Mouse (Mus musculus) layer of hippocampus, postnatal 10 days (tissue): ENCODE results near the gene Efnb2. TPM values are rescaled to one million over a fixed set of nuclear protein-coding genes. Genes with fewer than 3 reads are reported as not detected.

Source experiments
- DNase-seq, 2 experiments: peaks; one replicate each; pipeline ENCODE4 v3.0.0; 2021; ENCODE audit warnings: low spot score in 2 of 2
- total RNA-seq, 2 experiments: library from RNA; stranded (reverse); gene quantifications; 2 replicates each; pipeline ENCODE4 v1.2.3; 2021

The Efnb2 gene
- total RNA-seq, 2 experiments from 2014 or later: 40.8 to 48.9 TPM

DNA sequence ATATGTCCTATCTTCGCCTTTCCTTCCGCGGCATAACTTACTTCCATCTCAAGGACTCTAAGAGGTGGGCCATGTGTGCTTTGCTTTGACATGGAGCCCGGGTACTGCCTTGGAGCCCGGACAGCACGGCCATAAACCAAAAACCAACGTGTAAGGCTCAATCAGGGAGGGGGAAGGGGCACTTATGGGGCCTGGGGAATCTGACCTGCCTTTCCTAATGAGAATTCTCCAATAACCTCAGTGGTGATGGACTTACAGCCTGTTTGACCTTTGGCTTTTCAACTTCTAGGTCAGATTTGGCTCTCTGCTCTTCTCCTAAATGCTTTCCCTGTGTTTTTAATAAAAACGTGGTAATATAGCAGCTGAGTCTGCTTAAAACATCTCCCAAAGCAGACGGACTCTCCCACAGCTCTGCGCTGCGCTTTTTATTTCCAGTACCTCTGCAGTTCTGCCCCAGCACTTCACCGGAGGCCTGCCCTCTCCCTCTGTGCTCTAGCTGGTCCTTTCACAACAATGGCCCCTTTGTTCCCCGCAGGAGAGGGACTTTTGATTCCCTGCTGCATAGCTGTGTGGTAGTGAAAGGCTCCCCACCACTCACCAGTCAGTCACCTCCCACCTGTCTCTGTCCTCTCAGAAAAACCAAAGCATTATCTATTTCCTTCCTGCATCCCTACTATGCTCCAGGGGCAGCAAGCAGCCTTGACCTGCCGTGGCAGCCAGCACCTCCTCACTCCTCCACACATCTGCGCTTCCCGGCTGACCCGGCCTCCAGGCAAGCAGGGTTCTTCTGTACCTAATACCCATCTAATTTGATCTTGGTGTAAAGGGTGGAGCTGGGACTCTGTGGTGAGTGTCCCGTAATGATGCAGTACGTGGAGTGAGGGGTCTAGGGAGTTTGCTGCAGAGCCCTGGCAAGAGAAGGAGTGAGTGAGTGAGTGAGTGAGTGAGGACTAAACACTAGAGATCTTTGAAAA, 41.5 kb downstream of the Efnb2 start:
- no peak for DNase-seq

DNA sequence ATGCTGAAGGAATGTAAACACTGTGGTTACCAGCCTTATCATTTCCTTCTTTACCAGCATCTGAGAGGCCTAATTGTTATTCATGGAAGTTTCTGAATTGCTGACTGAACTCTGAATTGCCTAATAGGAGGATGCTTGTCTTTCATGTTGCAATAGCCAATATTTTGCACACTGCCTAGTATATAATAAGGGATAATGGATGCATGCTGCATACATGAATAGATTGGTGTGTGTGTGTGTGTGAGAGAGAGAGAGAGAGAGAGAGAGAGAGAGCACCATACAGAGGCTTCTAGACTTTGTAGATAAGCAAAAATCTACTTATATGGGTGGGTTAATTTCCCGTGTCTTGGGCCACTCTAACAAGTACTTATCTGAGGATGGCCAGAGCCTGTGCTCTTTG, 47.2 kb downstream of the Efnb2 start:
- no peak for DNase-seq

DNA sequence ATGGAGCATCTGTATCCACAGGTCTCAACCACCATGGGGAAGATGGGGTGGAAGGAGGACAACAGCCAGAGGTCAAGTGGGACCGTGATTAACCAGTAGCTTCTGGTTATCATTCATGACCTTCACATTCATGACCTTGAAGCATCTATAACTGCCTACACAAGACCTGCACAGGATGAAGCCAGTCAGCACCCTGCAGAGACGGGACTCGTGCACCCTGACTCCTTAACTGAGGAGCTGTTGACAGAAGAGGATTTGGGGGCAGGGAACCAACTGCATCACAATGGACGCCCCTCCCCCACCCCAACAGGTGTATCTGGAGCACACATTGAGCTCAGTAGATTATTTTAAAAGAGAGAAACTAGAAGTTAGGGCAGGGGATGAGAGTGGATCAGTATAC, 49.1 kb downstream of the Efnb2 start:
- no peak for DNase-seq

DNA sequence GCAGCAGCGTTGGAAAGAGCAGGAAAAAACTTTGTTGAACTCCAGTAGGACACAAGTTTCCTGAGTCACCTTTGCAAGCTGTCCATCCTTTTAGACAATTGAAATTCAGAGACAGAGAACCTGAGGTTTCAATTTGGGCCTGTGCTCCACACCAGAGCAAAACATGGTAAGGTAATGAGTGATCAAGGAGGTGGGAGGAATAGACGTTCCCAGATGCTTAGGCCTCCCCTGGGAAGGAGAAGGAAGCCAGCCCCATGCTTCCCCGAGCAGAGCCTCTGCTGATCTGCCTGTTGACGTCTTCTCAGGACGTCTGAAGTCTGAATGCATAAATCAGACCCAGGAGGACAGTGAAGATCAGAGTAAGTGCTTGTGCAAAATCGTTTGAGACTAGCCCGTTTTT, 51.3 kb downstream of the Efnb2 start:
- DNase-seq: no peak

DNA sequence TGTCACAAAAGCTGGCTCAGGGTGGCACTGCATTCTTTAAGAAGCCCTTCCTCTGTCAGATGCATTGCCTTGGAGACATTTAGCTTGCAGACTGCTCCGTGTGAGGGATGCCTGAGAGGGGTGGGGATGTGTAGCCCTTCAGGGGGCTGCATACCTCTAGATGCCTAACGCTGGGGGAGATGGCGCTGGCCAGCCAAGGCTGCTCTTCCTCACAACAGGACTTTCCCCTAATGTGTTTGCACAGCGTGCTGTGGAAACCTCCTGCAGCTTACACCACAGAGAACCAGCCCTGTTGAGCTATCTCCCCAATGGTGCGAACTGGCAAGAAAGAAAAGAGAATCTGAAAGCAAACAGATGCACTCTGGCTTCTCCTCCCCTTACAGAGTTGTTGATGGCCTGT, 51.9 kb downstream of the Efnb2 start:
- no peak for DNase-seq

DNA sequence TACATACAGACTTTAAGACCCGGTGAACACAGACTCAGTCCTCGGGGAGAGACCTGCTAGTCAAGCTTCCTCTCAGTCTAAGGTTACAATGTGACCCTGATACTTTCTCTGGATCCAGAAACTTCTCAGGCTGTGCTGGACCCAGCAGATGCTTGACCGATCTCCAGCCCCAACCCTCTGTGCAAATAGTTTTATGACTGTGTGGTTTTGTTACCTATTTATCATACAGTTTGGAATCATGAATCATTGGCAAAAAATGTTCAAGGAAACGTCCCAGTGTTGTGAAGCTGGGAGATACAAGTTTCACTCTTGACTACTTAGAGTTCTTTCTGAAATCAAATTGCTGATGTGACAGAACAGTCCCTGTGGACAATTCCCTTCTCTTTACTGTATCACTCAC, 55.4 kb downstream of the Efnb2 start:
- no peak for DNase-seq

DNA sequence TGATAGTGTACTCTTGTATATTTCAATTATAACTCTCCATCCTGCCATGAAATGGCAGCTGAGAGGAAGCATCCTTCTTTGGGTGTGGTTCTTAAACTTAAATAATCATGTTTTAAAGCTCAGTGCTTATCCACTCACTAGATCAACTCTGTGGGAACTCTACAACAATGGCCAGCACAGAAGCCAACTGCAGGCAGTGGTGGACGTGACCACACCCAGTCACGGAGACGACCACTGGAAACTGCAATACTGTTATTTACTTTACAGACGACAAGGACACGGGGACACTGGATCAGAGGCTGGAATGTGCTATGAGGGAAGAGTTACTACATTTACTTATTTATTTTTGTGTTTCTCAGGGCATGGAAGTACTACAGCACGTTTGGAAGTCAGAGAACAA, 57.2 kb downstream of the Efnb2 start:
- no peak for DNase-seq

DNA sequence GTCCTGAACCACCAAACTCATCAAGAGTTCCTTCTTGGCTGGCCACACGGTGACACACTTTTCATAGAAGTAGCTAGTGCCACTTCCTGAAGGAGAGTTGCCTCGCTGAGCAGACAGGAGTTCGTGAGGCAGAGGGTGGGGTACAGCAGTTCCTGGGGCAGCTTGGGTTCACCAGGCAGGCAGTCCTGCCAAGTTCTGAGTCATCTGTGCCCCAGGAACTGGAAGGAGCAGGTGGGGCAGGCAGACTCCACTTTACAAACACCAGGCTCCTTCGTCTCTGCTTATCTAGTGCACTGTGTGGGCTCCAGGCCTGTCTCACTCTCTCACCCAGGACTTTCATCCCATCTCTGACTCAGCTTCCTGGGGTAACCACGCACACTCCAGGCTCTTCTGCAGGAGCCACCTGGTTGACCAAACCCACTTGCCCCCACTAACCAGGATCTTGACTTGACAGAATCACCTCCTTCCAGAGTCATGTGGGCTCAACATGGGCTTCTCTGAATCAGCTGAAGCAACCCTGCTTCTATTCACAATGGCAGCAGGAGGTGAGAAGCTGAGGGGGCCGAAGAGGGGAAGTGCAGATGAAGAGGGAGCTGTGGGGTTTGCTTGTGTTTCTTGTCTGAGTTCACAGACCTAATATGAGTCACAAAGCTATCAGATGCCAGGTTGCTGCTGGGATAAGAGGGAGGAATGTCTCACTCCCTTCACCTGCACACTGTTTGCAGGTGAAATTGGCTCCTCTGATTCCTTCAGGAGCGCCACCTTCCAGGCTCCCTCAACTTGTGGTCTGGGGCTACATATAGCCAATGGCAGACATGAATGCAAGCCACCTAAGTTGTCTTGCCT, 58.2 kb downstream of the Efnb2 start:
- no peak for DNase-seq

DNA sequence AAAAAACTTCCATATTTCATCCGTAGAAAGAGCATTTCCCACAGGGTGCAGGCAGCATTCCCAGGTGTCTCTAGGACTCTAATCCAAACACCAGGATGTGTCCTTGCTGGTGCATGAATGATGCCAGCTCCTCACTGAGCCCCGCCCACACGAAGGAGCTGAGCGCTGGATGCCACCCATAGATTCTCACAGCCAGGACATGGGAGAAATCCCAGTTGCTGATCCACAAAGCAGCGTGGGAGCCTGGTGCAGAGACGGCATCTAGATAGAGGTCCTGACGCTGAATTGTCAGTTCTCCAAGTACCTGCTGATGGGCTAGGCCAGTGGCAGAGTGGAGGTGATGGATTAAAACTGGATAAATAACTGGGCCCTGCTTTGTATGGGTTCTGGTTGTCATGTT, 61.1 kb downstream of the Efnb2 start:
- DNase-seq: no peak

DNA sequence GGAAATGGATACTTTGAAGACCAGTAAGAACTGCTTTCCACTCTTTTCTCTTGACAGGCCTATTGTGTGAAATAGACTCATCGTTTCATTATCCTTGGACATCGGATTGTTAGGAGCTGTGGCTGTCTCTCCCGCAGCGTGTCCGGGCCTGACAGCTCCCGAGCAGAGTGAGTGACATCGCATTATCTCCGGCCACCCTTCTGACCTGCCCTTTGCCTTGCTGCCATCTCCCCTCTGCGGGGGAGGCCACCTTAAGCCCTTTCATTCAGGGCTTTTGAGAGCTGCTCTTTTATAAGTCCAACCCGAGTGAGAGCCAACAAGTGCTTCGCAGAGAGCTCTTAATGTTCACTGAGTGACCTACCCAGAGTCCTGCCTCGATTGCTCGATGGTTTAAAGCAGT, 63.6 kb downstream of the Efnb2 start:
- DNase-seq: no peak

DNA sequence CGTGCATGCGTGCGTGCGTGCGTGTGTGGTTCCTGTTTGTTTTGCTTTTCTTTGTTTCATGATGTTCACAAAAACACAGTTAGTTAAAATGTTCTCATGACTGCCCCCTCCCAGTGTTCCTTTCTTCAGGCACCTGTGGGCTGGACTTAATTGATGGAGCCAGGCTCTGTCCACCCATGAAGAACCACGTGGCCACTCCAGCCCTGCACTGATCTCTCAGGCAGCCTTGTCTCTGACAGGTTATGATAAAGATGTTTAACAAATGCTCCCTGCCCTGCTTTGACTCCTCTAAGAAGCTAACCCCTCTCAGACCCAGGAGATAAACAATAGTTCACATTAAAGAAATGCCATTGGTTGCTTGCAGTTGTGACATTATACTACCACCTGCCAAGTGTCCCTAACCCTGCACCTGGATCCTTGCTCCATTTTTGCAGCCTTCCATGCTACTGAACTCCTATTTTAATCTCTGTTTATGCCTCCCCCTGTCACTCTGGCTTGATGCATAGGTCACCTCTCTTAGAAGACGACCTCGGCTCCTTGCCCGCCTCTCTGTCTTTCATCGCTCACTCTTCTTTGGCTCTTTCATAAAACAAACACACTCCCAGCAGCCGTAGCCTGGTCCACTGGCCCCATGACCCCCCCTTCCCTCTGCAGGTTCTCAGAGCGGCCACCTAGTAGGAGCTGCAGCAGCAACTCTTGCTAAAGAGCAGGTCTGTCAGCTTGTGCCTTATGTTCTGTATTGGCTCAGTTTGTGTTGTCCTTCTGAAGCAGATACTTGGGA, 65.0 kb downstream of the Efnb2 start:
- no peak for DNase-seq

DNA sequence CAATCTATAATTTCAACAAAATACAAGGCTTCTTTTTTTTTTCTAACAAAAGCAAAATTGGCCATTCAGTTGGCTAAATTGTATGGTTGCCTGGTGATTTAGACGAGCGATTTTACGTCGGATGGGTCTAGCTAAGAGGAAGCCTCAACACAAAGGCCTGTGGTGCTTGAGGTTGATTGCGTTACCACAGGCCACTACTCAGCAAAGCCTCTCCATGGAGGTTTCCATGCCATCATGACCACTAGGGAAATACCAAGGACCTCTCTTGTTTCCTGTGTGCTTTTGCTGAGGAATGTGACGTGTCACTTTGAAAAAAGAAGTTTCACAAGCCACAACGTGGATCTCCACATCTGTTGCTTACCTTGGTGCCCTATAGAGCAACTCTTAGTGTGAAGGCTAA, 67.2 kb downstream of the Efnb2 start:
- DNase-seq: no peak

DNA sequence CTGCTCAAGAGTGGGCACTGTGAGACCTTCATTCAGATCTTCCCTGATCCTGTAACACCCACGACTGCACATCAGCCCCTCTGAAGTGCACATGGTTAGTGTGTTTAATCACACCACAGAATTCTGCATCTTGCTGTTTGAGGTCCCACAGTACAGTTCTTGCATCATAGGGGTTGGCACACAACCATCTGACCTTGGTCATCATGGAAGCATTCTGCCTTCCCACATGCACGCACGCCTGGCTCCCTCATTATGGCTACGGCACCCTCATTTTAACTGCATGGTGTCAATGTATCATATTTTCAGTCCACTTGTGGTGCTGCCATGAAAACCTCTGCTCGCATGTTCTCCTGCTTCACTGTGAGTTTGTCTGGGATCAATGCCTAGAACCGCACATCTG, 67.7 kb downstream of the Efnb2 start:
- DNase-seq: no peak

DNA sequence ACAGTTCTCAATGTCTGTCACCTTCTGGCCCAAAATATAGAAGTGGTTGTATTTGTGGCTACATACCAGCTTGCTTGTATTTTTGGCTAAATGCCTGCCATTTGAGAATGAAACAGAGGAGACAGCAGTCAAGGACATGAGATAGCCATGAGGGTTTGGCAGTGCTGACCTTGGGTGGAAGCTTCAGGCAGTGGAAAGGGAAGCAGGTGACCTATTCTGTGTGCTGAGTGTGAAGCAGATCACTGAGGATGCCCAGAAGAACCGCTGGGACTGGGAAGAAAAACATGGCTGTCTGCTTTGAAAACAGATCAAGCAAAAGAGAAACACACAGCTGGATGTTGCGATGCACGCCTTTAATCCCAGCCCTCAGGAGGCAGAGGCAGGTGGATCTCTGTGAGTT, 68.7 kb downstream of the Efnb2 start:
- no peak for DNase-seq

DNA sequence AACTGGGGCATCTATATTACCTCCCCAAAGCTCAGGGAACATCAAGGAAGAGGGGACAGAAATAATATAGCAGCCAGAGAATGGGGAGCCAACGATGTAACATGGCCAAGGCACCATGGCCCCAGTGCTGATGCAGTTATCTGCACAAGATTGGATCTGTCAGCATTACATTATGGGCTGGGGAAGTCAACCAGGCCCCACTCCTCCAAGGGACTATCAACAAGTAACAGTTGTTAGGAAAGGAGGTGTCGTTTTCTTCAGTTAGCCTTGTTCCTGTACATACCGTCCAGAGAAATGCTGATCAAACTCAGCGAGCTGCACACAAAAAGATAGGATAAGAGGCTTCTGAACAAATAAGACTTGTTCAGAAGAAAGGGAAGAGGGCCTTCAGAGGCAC, 77.1 kb downstream of the Efnb2 start:
- no peak for DNase-seq

DNA sequence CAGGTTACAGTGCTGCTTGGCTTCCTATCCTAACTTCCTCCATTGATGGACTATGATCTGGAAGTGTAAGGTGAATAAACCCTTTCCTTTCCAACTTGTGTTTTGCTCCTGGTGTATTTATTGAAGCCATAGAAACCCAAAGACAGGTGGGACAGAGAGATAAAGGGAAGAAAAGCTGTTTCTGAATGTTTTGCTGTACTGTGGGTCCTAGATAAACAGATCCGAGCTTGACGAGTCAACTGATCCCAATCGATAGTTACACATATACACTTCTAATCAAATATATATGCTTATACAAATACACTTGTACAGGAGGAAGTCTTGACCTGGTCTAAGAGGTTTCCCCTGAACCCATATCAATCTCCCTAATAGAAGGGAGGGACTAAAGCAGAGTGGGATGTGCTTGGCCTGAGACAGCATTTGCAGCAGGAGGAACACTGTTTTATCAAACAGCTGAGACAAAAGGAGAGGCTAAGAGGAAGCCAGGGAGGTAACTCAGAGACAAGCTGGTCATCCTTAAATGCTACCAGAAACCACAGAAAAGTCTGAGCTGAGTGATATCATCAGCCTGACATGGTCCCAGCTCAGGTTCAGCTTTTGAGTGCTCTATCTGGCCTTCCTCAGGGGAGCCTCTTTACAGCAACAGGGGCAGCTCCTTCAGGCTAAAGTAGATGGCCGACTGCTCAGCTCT, 77.6 kb downstream of the Efnb2 start:
- no peak for DNase-seq

DNA sequence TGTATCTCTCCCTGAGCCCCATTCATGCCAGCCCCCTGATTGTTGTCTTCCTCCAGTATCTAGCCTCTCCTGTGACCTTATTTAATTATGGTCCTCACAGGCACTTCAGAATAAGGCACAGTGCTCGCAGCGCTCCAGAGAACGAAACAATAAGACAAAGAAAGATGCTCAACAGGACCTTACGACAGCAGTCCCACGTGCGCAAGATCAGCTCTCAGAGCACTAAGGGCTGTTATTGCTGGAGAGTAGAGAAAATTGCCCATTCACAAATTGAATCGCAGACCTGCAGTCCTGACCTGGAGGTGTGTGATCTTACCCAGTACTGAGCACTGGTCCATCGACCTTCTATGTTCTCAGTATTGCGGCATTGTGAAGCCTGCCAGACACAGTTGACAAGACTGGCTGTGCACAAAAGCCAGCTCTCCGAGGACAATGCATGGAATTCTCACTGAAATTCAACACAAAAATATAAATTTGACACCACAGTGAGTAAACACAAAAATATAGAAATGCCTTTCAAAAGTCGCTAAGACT, 83.2 kb downstream of the Efnb2 start:
- no peak for DNase-seq

DNA sequence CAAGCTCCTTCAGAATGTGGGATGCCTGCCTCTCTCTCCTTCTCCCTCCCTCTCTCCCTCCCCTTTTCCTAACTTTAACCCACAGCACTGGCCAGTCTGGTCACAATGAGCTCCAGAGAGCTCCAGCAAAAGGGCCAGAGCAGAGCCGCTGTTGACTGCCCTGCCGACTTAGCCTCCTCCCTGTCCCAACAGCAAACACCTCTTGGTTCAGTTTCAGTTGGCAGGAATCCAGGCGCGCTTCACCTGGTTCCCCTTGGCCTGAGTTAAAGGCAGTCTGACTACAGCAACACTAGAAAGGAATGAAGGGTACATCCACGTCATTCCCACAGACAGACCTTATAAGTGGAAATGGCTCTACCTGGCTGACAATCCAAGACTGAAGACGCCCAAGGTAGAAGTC, 84.2 kb downstream of the Efnb2 start:
- no peak for DNase-seq

DNA sequence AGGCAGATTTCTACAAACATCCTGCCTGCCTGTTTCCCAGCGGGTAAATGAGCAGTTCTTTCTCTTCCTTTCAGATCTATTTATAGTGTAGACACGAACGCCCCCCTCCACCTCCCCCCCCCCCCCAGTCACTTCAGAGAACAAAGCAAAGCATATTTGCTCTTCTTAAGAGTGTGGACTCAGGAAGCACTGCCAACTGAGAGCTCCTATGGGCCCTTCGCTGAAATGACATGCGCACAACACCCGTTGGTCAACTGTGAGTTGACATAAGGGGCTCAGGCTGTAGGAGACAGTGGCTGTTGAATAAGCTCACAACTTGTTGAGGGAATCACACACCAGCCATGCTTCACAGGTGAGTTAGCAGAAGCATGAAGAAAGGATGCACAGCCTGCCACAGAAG, 84.8 kb downstream of the Efnb2 start:
- DNase-seq: no peak
